Mouse (Mus musculus) frontal cortex, adult (tissue): Measurements from ENCODE around the gene Olfr1311.
"Not testable (repeated sequence)": the region's sequence is repeated elsewhere in the genome, so short reads cannot be mapped to it uniquely, and the experiment has no call there.

Experiments used
- ATAC-seq: cut with Nextera tagmentation; 2 replicates; pipeline ENCODE4 v1.9.2; 2017; ENCODE audit warnings: mild to moderate bottlenecking, moderate library complexity, mixed read lengths; ENCODE audit not compliant: low TSS enrichment

Gene Olfr1311

GRCm38 (mm10) chr2:112024312-112024711 is at the start of gene Olfr1311:
Gene Olfr1311, minus strand, starts transcription at chr2:112024412.
- no peak for ATAC-seq

DNA sequence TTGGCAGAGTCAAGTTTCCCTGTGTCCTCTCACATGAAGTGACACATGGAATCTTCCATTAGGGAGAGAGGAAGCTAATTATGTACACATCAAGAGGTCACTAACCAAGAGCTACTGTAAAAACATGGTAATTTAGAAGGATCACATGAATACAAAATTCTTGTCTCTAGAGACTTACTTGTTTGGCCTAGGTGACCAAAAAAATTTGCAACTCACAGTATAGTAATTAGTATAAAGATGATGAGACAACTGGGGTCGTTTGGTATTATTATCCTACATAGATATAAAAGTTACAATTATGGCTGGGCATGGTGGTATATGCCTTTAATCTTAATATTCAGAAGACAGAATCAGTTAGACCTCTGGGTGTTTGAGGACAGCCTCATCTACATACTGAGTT is 25.9 kb upstream of the Olfr1311 start, which contains the start of gene Olfr1312:
Gene Olfr1312 (minus strand): TSS at position 101 of the 400 bp plus-strand sequence.
- no peak for ATAC-seq

GRCm38 (mm10) chr2:112026971-112027370 is 2.8 kb upstream of the Olfr1311 start:
- ATAC-seq: not testable (repeated sequence)

GRCm38 (mm10) chr2:112014900-112015299 is 9.3 kb downstream of the Olfr1311 start:
- no peak for ATAC-seq

- ATAC-seq: no peak
These were observed 11.6 kb downstream of the Olfr1311 start, which contains the start of gene Olfr1310 for GRCm38 (mm10) chr2:112012608-112013007. Gene Olfr1310, minus strand, starts transcription at chr2:112012708.

DNA sequence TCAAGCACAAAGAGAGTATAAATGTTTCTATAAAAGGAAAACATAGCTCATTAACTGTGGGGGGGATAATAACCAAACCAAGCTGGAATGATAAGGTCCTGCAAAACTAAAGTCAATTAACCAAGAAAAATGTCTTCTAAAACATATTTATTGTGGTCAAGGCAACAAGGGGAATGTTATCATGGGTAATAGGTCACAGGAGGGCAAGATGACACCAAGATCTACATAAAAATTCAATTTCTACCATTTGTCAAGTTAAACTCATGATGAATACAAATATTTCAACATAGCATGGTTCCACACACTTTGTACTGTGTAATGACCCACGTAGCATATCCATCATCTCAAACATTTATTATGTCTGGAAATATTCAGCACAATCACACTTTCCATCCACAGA is 34.0 kb downstream of the Olfr1311 start, which contains the start of gene Olfr1309:
Gene Olfr1309 (minus strand): TSS at position 101 of the 400 bp plus-strand sequence.
- no peak for ATAC-seq
